Mouse (Mus musculus) T-helper 17 cell (primary cell): ENCODE measurements around the gene Ghitm.

Source experiments
- in situ Hi-C, 2 experiments: fragments of 300-600 bp; cut with MboI, MseI; formaldehyde crosslinking; loops; 1 replicate in 1 of 2; 2 replicates in 1 of 2; pipeline ENCODE4 v1.15.1; 2025; ENCODE audit warnings: high pct_unique_total_duplicates in 2 of 2

Ghitm gene

DNA sequence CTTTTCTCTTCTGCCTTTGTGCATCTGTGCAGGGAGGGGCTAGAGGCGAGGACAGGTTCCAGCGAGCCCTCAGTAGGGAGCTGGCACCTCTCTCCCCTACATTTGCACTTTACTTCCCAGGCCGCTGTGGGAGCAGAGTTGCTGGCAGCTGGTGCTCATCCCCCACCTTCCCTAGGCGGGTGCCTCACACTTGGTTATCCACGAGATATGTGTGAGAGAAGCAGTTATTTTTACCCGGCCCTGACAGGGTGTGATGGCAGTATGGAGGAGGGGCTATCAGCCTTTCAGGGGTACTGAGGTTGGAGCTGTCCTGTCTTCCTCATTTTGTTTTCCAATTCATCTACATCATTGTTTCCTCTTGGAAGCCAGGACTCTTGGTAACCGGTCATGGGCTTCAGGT lies 29.2 kb downstream of the Ghitm start:
- in situ Hi-C loops: no loop called here

GRCm38 (mm10) chr14:37104747-37105146 lies 30.3 kb downstream of the Ghitm start:
- in situ Hi-C loops: no loop called here

DNA sequence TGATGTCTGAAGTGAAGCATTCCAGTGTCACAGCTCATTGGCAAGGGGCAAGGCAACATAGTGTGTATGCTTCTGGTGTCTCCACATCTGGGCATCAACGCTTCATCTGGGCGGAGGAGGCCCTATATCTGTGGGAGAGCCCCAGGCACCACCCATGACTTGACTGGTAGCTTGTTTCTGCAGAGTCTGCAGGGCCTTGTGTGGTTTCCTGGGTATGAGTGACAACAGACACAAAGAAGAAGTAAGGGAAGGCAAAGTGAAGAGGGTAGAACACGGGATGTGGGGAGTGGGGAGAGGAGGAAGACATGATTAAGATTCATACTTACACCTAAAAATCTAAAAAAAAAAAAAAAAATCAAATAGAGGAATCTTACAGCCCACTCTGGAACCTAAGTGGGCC lies 32.6 kb downstream of the Ghitm start:
- in situ Hi-C loops: no loop called here

GRCm38 (mm10) chr14:37101531-37101930 lies 33.5 kb downstream of the Ghitm start:
- in situ Hi-C loops: no loop called here

- in situ Hi-C loops: no loop called here
Measured at GRCm38 (mm10) chr14:37097956-37098530, 37.0 kb downstream of the Ghitm start, which contains the start of gene Cdhr1. Gene Cdhr1 (minus strand): TSS chr14:37098347.

- in situ Hi-C loops: no loop called here
Measured at GRCm38 (mm10) chr14:37095556-37095955, 39.5 kb downstream of the Ghitm start.

GRCm38 (mm10) chr14:37094436-37094835 lies 40.6 kb downstream of the Ghitm start:
- in situ Hi-C loops: no loop called here

DNA sequence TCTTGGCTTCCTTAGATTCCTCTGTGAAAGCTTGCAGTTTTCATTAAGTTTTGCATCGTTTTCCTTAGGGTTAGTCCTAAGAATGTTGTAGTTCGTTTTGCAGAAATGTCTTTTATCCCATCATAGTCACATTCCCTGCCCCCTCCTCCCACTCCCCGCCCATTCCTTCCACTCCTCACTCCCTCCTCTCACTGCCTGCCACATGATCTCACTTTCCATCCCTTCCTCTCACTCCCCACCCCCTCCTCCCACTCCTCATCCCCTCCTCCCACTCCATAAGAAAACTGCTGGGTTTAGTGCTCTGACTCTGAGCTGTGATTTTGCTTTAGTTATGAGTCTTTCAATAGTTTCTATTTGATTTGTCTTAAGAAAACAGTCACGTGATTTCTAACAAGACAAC lies 51.3 kb downstream of the Ghitm start:
- in situ Hi-C loops: no loop called here

DNA sequence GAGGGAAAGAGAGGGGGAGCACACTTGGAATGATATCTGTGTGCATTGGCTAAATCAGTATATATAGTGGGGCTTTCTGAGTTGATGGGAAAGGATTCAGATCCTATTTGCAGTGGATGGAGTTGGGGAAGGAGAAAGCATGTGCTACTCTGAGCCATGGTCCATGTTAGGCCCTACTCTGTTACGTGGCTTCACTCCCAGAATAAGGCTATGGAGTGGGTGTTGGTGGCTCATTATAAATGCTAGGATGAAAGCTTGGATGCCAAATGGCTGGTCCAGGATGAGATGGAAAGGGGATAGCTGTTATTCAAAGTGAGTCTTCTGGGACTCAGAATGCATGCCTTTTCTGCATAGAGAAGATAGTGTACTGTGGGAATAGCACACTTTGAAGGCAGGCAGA lies 54.3 kb downstream of the Ghitm start:
- in situ Hi-C loops: no loop called here
